Mouse (Mus musculus): ENCODE measurements around the gene Bpifa3. TPM values are rescaled to one million over a fixed set of nuclear protein-coding genes. Genes with fewer than 3 reads are reported as not detected.
"Not testable (repeated sequence)": the region's sequence is repeated elsewhere in the genome, so short reads cannot be mapped to it uniquely, and the experiment has no call there.

Gene Bpifa3
- total RNA-seq (2015), result not detected in 2 replicates
- not detected in 2 replicates for total RNA-seq (2017)

DNA sequence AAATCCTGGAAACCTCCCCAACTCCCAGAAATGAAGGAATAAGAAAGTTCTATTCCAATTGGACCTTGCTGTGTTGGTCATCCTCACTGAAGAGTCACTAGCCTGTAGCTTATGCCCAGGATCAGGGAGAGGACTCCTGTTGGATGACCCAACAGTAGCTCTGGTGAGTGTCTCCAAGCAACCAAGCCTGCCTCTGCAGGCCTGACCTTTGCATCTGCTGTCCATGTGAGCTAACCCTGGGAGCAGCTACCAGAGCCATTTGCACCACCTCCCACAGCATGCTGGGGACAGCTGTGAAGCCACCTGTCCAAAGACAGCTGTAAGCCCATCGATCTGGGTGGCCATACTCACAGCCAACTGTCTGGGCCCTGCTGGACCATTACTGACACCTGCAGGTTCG, at the start of gene Bpifa3:
TSS of gene Bpifa3 (plus strand) at position 217 of the 400 bp plus-strand sequence.
- ATAC-seq (replicated peaks; ENCODE audit: poor library complexity), result no peak

DNA sequence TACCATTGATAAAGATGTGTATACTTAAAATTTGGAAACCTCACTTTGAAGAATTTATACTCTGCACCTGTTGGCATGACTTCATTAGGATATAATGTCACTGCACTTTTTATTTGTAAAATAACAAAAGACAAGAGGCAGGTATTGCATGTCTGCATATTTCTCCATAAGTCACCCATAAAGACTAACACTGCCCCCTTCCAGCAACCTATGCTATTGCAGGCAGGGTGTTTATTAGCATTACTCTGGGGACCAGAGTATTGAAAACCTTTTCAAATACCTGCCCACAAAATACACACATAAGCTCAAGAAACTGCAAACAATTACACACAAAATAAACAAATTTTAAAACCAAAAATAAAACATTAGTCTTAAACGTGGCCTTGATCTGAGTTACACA, 32.4 kb upstream of the Bpifa3 start:
- no peak for ATAC-seq (replicated peaks; ENCODE audit: poor library complexity)

DNA sequence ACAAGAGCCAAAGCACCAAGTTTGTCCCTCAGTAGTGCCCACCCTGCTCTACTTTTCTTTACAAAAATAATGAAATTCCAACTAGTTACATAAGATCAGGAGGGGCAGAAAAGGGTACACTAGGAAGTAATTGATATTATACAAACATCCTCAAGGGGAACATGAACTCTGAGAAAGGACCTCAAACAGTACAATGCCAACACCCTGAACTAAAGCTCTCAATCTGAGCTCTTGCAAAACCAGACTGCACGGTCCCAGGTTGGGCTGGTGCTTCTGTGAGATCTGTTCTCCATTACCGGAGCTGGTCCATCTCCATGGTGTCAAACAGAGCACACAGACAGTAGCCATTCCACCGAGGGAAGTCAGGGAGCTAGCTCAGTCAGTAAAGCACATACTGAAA, 12.8 kb upstream of the Bpifa3 start:
- no peak for ATAC-seq (replicated peaks; ENCODE audit: poor library complexity)

DNA sequence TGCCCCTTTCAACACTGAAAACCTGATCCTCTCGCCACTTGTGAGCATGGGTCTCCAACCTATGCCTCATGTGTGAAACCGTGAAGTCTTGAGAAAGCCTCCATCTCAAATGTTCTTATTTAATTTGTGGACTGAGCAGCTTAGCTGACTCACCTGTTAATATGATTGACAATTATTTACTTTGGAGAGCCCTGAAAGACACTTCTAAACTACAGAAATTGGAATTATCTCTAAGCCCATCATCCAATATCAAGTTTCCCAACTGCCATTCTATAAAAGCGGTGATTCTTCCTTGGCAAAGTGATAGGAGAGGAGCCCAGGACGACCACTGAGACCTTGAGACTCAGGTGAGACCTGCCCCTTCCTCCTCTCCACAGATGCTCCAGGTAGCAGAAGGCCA, 12.4 kb downstream of the Bpifa3 start, which contains the start of gene Bpifa1:
TSS of gene Bpifa1 (plus strand) at position 301 of the 400 bp plus-strand sequence.
- ATAC-seq (replicated peaks; ENCODE audit: poor library complexity), result no peak

DNA sequence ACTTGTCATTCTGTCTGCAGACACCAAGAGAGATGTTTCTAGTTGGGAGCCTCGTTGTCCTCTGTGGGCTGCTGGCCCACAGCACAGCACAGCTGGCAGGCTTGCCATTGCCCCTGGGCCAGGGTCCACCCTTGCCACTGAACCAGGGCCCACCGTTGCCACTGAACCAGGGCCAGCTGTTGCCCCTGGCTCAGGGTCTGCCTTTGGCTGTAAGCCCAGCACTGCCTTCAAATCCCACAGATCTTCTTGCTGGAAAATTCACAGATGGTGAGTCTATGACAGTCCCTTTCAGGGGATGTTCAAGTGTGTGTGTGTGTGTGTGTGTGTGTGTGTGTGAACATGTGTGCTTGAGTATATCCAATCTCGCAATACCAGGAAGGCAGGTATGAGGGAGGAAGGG, 13.6 kb downstream of the Bpifa3 start:
- ATAC-seq (replicated peaks; ENCODE audit: poor library complexity), result no peak

DNA sequence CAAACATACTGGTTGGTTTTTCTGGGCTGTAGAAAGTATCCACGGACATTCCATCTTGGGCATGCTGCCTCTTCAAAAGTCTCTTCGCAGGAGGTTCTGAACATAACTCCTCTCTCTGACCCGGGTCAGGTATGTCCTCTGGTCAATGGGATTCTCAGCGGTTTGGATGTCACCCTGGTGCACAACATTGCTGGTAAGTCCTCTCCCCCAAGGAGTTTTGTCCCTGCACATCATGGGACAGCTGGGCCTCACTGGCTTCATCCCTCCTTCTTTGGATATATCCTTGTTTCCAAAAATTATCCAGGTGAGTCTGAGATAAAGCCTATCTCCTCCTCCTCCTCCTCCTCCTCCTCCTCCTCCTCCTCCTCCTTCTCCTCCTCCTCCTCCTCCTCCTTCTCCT, 17.4 kb downstream of the Bpifa3 start:
- no peak for ATAC-seq (replicated peaks; ENCODE audit: poor library complexity)

DNA sequence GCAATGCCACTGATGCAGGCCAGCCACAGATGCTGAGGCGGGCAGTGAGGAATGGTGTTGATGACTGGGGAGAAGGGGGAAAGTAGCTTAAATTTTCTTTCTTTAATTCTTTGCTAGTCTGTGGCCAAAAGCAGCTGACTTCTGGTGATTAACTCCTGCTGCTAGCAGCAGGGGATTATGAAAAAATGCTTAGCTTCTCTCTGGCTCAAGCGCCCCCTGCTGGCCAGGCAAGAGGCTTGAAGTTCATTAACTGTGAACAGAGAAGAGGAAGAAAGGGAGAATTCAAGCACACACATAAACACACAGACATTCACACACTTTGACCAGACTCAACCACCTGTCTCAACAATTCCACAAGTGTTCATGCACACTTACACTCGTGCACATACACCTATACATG, 28.3 kb downstream of the Bpifa3 start:
- ATAC-seq (replicated peaks; ENCODE audit: poor library complexity), result peak; percentile 65

DNA sequence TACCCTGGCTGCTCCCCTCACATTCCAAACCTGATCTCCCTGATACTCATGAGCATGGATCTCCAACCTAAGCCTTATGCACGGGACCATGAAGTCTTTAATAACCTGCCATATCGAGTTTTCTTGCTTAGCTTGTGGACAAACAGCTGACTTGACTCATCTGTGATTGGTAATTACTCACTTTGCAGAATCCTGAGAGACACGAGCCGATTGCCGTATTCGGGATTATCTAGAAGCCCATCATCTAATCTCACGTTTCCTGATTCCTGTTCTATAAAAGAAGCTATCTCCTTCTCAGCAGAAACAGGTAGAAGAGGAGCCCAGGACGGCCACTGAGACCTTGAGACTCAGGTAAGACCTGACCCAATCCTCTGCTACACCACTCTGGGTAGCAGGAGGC, 32.2 kb downstream of the Bpifa3 start, which contains the start of gene Bpifa5:
TSS of gene Bpifa5 (plus strand) at position 301 of the 400 bp plus-strand sequence.
- no peak for ATAC-seq (replicated peaks; ENCODE audit: poor library complexity)

DNA sequence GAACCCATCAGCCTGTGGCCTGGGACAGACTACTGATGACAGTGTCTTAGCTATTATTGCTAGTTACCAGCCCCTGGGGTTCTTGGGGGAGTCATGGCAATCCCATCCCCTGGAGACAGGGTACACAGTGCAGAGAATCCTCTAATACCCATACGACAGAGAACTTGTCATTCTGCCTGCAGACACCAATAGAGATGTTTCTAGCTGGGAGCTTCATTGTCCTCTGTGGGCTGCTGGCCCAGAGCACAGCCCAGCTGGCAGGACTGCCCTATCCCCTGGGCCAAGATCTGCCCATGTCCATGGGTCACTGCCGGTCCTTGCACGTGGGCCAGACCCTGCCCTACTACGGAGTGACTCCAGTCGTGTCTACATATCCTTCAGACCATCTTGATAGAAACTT, 33.2 kb downstream of the Bpifa3 start:
- no peak for ATAC-seq (replicated peaks; ENCODE audit: poor library complexity)

DNA sequence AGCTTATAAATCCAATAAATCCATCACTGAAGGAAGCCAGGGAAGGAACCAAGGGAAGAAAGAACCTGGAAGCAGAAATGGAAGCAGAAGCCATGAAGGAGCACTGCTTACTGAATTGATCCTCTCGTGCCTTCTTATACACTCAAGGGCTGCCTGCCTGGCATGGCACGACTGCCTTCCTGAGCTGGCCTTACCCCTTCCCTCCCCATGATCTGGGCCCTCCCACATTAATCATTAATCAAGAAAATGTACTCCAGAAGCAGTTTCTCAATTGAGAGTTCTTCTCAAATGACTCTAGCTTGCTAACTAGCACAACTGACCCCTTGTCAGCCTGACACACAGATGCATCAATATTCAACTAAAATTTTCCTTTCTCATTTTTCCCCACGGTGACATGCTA, 39.0 kb downstream of the Bpifa3 start:
- ATAC-seq (replicated peaks; ENCODE audit: poor library complexity), result no peak

DNA sequence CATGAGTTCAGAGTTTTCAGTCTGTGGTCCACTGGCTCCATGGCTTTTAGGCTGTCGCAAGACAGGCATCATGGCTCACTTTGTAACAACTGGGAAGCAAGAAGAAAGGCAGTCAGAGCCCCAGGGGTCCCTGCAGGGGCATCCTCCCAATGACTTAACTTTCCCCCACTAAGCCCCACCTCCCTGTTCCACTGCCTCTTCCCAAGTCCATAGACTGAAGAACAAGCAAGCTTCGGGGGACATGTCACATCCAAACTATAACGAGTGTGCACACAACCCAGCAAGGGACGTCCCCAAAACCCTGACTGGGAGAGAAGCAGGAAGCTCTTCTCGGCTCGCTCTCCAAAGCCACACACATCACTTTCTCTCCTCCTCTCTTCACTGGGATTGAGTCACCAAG, 41.5 kb downstream of the Bpifa3 start:
- ATAC-seq (replicated peaks; ENCODE audit: poor library complexity), result no peak

DNA sequence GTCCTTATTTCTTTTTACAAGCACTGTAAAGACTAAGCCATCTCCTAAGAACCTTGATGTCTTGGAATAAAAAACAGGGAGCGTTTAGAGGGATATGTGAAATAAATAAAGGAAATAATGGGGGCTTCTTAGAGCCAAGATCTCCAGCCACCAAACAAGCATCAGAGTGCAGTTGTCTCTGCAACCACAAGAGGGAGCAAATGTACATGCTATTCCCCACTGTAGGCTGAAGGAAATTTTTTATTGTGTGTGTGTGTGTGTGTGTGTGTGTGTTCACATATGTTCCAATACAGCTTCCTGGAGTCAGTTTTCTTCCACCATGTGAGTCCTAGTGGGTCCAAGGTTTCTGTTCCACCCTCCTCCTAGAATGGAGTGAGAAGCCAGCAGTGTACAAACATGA, 43.2 kb downstream of the Bpifa3 start:
- ATAC-seq (replicated peaks; ENCODE audit: poor library complexity), result peak; percentile 68

DNA sequence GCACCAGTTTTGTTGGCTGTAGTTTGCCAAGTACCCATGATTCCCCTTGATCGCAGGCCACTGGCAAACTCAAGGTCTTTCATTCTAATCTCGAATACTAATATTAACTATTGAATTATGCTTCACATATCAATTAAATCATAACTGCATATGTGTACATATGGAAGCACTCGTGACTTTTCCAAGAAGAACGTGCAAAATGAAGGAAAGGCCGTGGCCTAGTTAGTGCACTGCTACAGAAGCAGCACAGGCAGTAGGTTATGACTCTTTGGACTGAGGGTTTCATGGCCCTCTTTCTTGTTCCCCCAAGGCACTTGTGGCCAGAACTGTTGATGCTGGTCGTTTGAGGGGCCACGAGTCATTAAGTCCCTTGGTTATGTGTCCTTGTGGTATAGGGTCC, 51.8 kb downstream of the Bpifa3 start:
- not testable (repeated sequence) for ATAC-seq (replicated peaks; ENCODE audit: poor library complexity)

DNA sequence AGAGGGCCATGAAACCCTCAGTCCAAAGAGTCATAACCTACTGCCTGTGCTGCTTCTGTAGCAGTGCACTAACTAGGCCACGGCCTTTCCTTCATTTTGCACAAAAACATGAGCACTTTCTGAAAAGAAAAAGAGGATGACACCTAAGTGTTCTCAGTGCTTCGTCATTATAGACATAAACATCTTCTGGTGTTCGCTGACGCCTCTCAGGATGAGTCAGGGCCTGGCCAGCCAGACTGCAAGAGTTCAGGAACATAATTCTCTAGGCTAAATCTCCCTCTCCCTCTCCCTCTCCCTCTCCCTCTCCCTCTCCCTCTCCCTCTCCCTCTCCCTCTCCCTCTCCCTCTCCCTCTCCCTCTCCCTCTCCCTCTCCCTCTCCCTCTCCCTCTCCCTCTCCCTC, 52.9 kb downstream of the Bpifa3 start:
- ATAC-seq (replicated peaks; ENCODE audit: poor library complexity), result not testable (repeated sequence)

DNA sequence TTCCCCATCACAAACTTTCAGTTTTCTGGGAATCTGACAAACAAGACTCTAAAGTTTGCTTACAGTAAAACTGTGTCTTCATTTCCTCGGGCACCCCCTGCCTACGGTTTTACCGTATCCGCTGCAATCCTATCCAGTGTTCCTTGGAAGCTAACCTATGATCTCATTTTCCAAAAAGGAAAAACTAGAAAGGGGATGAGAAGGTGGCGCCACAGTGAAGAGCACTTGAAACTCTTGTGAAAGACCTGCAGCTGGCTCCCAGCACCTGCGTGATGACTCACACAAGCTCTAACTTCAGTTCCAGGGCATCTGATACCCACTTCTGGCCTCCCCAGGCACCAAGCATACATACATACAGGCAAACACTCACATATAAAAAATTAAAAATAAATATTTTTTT, 55.2 kb downstream of the Bpifa3 start:
- ATAC-seq (replicated peaks; ENCODE audit: poor library complexity), result no peak

DNA sequence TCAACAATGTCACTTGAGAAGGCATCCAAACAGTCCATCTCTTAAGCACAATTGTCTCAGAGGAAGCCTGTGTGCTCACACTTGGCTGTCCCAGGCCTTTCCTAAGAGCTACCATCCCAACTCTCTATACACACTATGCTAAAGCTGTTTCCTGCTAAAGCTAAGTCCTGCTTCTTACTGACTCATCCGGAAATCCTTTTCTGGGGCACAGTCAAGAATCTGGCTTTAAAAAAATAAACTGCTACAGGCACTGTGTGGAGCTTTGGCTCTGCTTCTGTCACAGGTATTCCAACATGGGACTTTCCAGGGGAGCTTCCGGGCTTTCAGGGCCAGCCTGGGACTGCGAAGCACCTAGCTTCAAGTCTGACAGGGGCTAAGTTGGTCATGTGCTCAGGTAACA, 55.6 kb downstream of the Bpifa3 start:
- no peak for ATAC-seq (replicated peaks; ENCODE audit: poor library complexity)

DNA sequence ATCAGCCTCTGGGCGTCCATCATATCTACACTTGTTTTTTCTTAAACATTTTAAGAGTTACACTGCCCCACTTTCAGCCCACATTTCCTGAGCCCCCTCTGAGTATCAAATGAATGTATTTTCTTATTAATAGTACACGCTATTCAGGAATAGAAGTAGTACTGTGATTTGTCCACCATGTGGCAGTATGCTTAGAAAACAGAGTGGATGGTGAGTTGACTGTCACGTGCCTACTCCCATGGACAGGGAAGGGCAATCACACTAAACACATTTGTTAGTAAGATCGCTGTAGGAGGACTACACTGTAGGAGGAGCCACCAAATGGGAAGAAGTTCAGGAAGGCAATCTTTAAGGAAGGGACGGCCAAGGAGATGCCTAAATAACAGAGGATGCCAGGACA, 57.3 kb downstream of the Bpifa3 start:
- ATAC-seq (replicated peaks; ENCODE audit: poor library complexity), result peak; percentile 83

Other genes starting within 250 kb of the Bpifa3 start
- gene Bpifb6, start 229.9 kb upstream of the Bpifa3 start, total RNA-seq (2015), result not detected in 2 replicates
- gene Bpifb6, start 229.9 kb upstream of the Bpifa3 start, total RNA-seq (2017), result not detected in 2 replicates
- gene Bpifb3, start 212.1 kb upstream of the Bpifa3 start, total RNA-seq (2015), result not detected in 2 replicates
- not detected in 2 replicates for gene Bpifb3, start 212.1 kb upstream of the Bpifa3 start, total RNA-seq (2017)
- gene Bpifb4, start 192.1 kb upstream of the Bpifa3 start, total RNA-seq (2015), result not detected in 2 replicates
- gene Bpifb4, start 192.1 kb upstream of the Bpifa3 start, total RNA-seq (2017), result not detected in 2 replicates
- not detected in 2 replicates for gene Bpifa6, start 155.4 kb upstream of the Bpifa3 start, total RNA-seq (2015)
- not detected in 2 replicates for gene Bpifa6, start 155.4 kb upstream of the Bpifa3 start, total RNA-seq (2017)
- gene Bpifa2, start 122.1 kb upstream of the Bpifa3 start, total RNA-seq (2015), result not detected in 2 replicates
- gene Bpifa2, start 122.1 kb upstream of the Bpifa3 start, total RNA-seq (2017), result not detected in 2 replicates
- not detected in 2 replicates for gene Bpifa1, start 12.5 kb downstream of the Bpifa3 start, total RNA-seq (2015)
- not detected in 2 replicates for gene Bpifa1, start 12.5 kb downstream of the Bpifa3 start, total RNA-seq (2017)
- not detected in 2 replicates for gene Bpifa5, start 32.3 kb downstream of the Bpifa3 start, total RNA-seq (2015)
- not detected in 2 replicates for gene Bpifa5, start 32.3 kb downstream of the Bpifa3 start, total RNA-seq (2017)
- gene Bpifb1, start 60.5 kb downstream of the Bpifa3 start, total RNA-seq (2015), result not detected in 2 replicates
- not detected in 2 replicates for gene Bpifb1, start 60.5 kb downstream of the Bpifa3 start, total RNA-seq (2017)
- not detected in 2 replicates for gene Bpifb5, start 93.4 kb downstream of the Bpifa3 start, total RNA-seq (2015)
- gene Bpifb5, start 93.4 kb downstream of the Bpifa3 start, total RNA-seq (2017), result 0.42 TPM in 1 of 2 replicates, not detected in the other
- not detected in 2 replicates for gene Bpifb9a, start 127.5 kb downstream of the Bpifa3 start, total RNA-seq (2015)
- gene Bpifb9a, start 127.5 kb downstream of the Bpifa3 start, total RNA-seq (2017), result not detected in 2 replicates
- gene Bpifb9b, start 176.9 kb downstream of the Bpifa3 start, total RNA-seq (2015), result not detected in 2 replicates
- not detected in 2 replicates for gene Bpifb9b, start 176.9 kb downstream of the Bpifa3 start, total RNA-seq (2017)
- 12.3 and 15.8 TPM in 2 replicates for gene Cdk5rap1, start 242.7 kb downstream of the Bpifa3 start, total RNA-seq (2015)
- 13.8 and 16.4 TPM in 2 replicates for gene Cdk5rap1, start 242.7 kb downstream of the Bpifa3 start, total RNA-seq (2017)